Mouse (Mus musculus) heart, postnatal 14 days (tissue): ENCODE measurements around the gene Gria1. TPM values are rescaled to one million over a fixed set of nuclear protein-coding genes. Genes with fewer than 3 reads are reported as not detected.

Experiments
- DNase-seq, 2 experiments: peaks; one replicate each; pipeline ENCODE4 v3.0.0; 2021 to 2022
- intact Hi-C: fragments of 180-260 bp; cut with DNase I; formaldehyde crosslinking; loops from one replicate; pipeline ENCODE4 v1.15.1; 2025
- total RNA-seq, 2 experiments: library from RNA; stranded (reverse); gene quantifications; 2 replicates each; pipeline ENCODE4 v1.2.3; 2021

Gria1 gene
- total RNA-seq, 2 experiments from 2014 or later, result 0.10 to 0.22 TPM

DNA sequence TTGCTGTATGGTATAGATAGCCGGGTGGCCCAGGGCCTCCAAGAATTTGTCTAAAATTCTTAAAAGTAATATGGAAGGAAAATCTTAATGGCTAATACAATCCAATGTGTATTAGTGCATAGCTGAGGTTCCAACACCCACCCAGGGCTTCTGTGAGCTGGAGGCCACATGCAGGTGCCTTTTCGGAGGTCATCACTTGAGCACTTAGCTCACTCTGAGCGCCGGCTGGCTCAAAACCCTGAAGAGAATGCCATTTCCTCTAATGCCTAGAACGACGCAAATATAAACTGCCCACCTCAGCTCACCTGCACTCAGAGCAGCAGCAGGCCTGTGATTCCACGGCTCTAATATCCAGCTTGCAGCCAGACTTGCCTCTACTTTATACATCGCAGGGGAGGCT, 148.9 kb downstream of the Gria1 start:
- intact Hi-C loops, result no loop called here
- DNase-seq, result no peak

DNA sequence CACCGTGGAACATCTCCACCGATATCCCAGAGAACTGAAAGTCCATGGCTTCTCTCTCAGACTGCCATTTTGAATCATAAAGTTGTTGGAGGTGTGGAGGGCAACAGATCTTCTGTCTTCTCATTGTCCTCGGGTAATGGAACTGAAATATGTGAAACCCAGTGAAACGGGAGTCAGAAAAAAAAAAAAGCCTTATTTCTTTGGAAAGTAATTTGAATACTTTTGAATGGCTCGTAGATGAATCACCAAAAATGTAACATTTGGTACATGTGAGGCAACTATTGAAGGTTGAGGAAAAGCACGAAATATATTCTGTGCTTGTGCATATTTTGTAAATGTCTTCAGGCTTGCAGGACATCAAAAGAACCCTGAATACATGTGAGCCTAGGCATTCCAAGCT, 151.7 kb downstream of the Gria1 start:
- intact Hi-C loops, result no loop called here
- DNase-seq, result no peak

DNA sequence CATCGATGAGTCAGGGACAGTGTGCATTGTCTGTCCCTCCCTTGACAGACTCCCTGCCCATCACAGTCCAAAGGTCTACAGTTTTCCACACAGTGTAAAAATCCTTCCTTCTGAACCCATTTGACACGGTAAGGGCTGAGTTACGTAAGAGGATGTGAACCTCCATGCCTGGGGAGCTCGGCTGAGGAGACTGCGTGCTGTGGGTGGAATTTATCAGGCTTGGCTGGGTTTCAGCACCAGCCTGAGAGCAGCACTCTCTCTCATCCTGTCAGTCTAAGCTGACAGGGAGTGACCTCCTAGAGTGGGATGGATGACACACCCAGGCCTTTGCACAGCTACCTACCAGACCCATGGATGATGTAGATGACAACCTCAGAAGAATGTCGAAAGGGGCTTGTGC, 158.9 kb downstream of the Gria1 start:
- intact Hi-C loops, result no loop called here
- DNase-seq, result no peak

DNA sequence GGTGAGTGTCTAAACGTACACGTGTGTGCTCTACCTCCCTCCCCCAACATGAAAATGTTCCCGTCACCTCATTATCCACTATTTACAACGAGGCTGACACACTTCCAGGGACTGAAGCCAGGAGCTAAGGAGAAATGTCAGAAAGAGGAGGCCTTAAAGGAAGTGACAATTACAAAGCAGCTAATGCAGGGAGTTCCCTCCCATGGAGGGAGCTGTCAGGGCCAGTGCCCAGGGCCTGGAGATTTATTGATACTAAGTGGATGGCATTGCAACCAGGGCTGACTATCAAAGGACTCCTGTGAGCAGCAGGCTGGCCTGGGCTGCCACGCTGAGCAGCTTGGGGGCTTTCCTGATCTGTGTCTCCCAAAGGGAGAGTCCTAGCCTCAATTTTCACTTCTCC, 163.0 kb downstream of the Gria1 start:
- intact Hi-C loops, result no loop called here
- DNase-seq, result no peak

DNA sequence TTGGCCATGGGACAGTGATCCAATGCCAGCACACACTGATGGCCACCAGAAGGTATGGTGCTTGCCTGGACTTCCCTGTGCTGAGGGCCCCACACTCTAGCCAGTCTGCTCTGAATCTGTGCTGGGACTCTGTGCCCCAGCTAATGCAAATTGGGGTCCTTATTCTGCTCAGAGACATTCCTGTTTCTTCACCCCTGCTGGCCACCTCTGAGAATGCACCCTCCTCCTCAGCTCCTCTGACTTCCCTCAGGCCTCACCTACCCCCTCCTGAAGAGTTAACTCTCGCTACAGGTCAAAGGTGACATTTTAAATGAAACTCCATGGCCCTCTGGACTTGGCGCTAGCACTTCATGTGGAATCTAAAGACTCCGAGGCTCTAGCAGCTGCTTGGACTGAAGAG, 165.4 kb downstream of the Gria1 start:
- DNase-seq, result no peak
- intact Hi-C loops, result no loop called here

DNA sequence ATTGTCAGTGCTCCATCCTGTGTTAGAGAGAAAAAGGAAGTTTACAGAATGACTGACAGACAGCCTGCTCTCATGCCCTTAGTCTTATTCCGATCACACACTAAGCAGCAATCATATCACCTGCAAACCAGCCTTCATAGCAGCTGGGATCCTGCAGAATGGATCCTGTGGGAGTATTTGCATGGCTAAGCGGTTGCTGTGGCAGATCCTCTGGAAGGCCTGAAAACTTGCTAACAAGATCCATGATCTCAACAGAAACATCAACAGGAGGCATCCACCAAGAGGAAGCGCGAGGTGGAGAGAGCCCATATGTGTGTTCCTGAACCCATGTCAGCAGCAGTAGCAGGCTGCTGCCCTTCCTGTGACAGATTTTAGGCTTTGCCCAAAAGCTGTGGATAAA, 173.0 kb downstream of the Gria1 start:
- no peak for DNase-seq
- intact Hi-C loops, result no loop called here

DNA sequence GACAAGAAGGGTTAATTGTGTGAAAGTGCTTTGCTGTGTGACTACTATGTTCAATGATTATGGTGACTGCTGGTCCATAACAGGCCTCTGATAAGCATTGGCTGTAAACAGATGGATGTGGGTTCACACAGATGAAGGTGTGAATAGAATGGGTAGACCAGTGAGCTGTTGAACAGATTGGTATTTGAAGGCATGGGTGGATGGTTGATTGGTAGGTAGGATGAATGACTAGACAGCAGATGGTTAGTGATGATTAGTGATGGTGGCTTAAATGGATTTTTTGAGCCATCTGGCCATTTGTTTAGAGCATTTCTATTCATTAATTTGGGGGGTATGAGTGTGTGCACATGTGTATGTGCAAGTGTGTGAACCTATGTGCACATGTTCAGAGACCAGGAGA, 173.9 kb downstream of the Gria1 start:
- intact Hi-C loops, result no loop called here
- no peak for DNase-seq

DNA sequence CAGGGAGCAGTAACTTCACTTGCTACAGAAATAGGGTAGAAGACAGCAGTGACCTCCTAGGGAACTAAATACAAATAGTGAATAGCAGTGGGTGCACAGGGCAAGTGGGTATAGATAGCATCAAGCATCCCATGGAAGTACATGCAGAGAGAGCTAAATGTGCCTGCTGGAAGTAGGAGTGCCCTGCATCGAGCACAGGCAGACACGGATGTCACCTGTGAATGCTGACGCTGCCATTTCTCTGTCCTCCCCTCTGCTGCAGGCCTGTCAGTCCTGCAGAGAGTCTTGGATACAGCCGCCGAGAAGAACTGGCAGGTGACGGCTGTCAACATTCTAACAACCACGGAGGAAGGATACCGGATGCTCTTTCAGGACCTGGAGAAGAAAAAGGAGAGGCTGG, 178.2 kb downstream of the Gria1 start:
- DNase-seq, result no peak
- intact Hi-C loops, result no loop called here

DNA sequence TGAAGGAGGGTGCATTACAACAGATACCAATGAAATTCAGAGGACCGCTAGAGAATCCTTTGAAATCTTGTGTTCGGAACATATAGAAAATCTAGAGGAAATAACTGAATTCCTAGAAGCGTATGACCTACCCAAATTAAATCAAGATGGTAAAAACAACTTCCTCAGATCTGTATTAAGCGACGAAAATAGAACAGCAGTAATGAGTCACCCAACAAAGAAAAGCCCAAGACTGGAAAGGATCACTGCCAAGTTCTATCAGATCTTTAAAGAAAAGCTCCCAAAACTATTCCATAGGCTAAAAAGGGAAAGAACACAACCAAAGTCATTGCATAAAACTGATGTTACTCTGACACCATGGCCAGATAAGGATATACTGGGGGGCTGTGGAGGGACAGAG, 183.6 kb downstream of the Gria1 start:
- no peak for DNase-seq
- intact Hi-C loops, result no loop called here

DNA sequence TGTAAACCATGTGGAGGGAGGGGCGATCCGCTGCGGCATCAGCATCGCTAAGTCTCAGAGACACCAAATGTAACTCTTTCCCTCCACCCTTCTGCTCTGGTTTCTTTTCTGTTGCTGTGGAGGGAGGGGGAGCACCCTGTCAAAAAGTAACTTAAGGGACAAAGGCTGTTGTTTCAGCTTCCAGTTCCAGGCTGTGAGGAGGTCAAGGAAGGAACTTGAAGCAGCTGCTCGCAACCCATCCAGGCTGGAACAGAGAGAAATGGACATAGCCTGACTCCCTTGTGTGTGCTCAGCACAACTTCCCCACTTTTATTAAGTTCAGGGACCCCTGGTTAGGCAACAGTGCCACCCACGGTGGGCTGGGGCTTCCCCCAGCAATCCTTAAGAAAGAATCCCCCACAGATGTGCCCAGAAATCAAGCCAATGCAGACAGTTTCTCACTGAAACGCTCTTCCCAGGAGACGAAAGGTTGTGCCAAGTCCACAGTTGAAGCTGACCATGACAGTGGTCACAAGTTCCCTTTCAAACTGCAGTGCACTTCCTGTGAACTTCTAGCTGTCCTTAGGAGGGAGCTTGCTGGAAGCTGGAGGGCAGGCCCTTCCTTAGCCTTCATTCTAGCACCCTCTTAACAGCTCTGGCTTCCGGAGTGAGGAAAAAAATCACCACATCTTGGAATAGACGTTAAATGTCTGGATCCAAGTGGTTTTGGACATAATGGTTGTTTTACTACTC, 190.2 kb downstream of the Gria1 start:
- intact Hi-C loops, result no loop called here
- DNase-seq, result peak; percentile 15 to 34

DNA sequence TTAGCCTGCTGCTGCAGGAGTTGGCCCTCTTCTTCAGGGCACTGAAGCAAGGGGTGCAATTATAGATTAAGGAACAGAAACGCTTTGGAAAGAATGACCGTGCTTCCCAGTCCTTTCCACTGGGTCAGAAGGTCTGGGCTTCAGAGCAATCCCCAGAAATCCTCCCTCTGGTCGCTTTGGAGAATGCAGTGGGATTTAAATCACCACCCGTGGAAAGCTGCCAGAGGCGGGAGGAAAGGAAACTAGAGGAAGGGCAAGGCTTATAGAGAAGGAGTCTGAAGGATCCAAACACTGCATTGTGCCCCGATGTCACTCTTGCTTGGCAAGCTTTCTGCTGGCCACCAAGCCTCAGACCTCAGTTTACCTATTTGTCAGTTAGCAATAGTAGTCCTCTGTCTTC, 193.2 kb downstream of the Gria1 start:
- DNase-seq, result peak in 1 of 2 experiments; percentile 32
- intact Hi-C loops, result no loop called here

DNA sequence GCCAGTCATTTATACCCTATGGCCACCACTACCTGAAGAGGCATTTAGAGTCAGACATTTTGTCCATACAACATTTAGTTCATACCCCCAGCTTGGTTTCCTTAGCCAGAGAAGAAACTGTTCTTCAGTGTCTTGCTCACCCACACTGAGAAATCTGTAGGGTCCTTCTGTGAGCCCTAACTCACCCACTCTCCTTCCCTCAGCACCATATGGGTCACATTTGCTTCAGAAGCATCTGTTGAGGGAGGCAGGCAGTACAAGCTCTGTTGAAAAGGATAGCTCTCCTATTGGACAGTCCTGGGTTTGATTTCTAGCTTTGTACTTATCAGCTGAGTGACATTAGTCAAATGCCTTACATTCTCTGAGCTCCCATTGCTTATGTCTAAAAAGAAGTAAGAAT, 196.1 kb downstream of the Gria1 start:
- intact Hi-C loops, result no loop called here
- DNase-seq, result no peak

DNA sequence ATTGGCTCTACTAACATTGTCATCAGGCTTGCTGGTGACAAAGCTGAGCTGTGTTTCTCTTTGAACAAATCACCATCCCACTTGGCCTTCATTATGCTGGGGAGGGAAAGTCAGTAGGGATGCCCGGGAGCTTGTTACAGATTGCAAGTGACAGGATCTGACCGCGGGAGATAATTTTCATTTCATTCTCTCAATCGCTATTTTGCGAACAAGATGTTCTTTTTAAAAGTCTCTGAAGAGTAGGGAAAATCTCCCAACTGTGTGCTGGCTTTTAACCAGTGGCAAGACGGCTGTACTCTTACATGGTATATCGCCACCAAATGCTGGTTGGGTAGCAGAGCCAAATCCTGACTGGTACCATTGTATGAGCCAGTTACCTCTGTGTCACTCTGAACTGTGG, 202.9 kb downstream of the Gria1 start:
- intact Hi-C loops, result no loop called here
- no peak for DNase-seq

DNA sequence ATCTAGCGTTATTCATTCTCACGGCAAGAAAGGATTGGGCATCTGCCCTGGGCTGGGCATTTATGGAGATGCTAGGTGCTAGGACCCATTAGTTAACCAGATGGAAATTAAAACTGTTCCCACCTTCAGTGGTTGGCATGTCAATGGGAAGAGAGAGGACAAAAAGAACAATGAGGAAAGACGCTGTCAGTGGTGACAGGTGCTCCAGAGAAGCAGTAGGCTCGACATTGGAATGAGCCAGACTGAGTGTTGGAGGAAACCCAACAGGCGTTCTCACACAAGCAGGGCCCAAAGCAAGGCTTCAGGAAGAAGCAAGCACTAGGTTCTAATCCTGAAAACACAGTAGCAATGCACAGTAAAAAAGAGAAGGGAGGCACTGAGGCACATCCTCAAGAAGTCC, 203.4 kb downstream of the Gria1 start:
- intact Hi-C loops, result no loop called here
- DNase-seq, result no peak

DNA sequence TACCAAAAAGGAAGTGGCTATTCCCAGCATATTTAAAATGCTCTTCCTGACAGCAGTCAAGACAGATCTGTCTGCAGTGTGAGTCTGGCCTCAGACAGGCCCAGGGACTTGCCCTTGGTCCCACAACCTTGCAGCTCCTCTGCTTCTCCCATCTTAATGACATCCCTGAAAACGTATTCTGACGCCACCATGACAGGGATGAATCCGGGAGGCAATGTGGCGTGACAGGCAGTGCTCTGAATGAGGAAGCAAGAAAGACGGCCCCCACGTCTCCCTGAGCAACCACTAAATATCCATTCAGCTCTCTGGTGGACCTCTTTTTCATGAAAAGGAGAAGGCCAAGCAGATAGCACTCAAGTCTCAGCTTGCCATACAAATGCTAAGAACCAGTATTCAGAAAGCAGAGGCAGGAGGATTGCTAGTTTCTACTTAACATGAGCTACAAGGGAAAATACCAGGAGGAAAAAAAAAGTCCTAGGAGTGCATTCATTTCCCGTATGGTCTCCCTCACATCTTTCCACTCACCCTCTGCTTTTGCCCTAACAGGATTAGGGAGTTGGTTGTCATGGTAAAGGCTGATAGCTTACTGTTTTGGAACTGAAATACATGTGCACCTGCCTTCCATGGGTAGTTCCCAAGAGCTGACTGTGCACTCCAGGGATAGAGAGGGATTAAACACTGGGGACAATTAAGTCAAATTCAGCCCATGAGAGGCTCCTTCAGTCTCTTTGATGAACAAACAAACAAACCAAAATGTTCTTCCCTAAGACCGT, 211.8 kb downstream of the Gria1 start:
- no peak for DNase-seq
- intact Hi-C loops, result no loop called here

DNA sequence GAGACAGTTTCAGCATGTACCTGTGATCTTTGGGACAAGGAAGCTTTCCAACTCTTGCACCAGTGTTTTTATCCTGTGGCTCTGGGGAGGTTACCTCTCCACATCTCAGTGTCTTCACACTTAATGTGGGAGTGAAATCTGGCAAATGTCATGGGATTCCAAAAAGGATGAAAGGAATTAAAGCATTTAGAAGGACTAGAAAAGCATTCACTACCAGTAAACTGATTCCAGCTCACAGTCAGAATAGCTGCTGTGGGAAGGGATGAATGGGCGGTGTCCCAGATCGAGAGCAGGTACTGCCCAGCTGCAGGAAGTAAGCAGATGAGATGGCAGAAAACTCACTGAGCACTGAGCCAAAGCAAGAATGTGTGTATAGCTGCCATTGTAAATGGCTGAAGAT, 224.3 kb downstream of the Gria1 start:
- no peak for DNase-seq
- intact Hi-C loops, result no loop called here

DNA sequence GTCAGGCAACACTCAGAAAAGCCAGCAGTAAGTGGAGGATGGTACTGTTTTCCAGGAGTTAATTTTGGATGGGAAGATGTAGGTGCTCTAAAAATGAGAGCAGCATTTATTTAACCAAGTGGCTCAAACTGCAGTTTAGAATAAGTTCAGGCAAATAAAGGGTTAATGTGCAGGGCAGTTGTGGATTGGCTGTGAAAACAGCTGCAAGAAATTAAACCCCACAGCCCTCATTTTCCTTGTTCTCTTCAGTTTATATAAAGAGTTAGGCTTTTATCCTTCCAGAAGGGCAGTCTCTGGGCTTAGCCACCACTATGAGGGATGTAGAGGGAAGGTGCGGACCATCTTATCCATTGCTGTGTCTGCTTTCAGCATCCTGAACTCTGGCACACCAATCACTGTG, 225.2 kb downstream of the Gria1 start:
- intact Hi-C loops, result no loop called here
- no peak for DNase-seq

DNA sequence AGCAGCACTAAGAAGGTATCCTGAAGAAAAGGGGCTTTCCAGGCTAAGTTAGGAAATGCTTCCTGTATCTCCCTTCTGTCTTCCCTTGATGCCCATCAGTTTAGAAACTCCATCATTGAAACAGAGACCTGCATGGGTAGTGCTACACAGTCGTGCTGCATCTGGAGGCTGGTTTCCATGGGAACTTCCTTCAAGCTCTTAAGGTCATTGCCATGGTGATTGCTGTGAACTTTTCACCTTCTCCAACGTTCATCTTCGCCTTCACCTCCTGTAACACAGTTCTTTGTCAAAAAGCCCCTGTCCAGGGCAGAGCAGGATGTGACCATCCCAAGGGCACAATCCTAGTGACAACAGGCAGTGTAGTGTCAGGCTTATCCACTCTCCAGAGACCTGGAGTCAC, 228.6 kb downstream of the Gria1 start:
- no peak for DNase-seq
- intact Hi-C loops, result no loop called here

DNA sequence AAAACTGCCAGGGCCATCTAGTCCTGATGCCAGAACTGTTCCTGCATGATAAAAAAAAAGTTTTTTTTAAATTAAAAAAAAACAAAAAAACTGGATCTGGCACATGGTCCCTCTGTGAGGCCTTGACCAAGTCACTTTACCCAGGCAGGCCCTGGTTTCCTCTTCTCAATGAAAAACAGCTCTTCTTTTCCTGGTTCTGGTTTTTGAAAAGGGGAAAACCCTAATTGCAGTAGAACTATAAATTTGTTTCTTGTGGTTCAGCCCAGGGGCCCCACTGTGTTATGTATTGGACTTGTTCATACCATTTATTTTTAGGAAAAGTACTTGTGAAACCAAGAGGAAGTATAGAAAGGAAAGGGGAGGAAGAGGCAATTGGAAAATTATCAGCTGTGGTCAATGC, 232.6 kb downstream of the Gria1 start:
- no peak for DNase-seq
- intact Hi-C loops, result no loop called here

DNA sequence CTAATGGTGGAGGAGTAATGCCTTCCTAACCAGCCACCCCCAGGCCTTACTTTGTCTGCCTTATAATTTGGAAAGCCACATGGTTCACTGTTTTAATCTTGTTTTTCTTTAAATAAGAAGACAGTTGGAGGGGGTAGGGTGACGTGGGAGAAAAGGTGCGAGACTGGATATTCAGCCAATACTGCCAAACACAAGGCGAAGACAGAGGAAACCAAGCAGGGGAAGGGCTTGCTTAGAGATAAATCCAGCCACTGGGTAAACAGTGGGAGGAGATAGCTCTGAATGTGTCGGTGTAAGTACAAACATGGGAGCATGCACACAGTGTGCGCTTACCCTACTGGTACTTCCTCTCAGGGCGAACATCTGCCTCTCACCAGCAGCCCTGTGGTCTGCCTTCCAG, 233.4 kb downstream of the Gria1 start:
- DNase-seq, result no peak
- intact Hi-C loops, result no loop called here

DNA sequence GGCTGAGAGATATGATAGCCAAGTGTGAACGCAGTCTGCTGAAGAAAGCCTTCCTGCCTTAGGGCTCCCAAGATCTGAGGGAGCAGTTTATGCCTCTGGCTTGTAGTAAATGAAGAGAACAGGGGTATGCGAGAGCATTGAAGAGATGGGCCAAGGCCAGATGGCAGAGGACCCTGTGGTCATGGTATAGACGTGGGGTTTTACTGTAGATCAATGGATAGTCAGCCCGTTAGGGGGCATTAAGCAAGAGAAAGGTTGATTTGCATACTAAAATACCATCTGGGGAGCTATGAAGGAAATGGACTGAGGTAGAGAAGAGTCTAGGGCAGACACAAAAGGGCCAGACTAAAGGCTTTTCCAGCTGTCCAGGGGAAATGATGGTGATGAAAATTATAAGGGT, 237.7 kb downstream of the Gria1 start:
- intact Hi-C loops, result no loop called here
- DNase-seq, result no peak

DNA sequence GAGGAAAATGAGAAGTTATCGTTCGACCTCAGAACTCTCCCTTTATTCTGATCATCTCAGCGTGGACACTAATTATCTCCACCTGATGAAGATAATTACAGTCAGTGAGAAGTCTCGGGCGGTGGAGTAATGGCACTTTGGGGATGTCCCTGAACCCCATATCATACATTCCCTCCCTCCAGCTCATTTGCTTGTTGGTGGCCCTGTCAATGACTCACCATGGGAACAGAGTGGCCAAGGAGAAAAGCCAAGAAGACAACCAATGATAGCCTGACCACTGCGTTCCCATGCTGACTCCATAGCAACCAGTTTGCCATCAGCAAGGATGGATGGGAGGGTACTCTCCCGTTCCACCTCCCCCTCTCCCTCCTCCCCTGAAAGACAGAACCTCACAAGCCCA, 238.9 kb downstream of the Gria1 start:
- no peak for DNase-seq
- intact Hi-C loops, result no loop called here
